Mouse (Mus musculus) limb, embryonic 12.5 days (tissue): ENCODE measurements around the gene Nobox. TPM values are rescaled to one million over a fixed set of nuclear protein-coding genes. Genes with fewer than 3 reads are reported as not detected.
A peak's percentile ranks its signal among the peaks of the same experiment; 100 is the strongest.

ENCODE experiments used
- ATAC-seq: fragments of 200-750 bp; cut with Nextera tagmentation; 2 replicates; pipeline ENCODE4 v1.8.0; 2017; ENCODE audit warnings: low read depth, moderate TSS enrichment; ENCODE audit not compliant: insufficient number of reproducible peaks, insufficient read depth, low FRiP score, low TSS enrichment
- H3K27ac ChIP-seq: fragments of 300-500 bp; sonication (generic); 2 replicates; pipeline ENCODE4 v1.5.1; 2016; ENCODE audit warnings: mild to moderate bottlenecking, moderate library complexity
- H3K27me3 ChIP-seq: fragments of 300-500 bp; sonication (generic); 2 replicates; pipeline ENCODE4 v1.6.1; 2016; ENCODE audit warnings: mild to moderate bottlenecking, moderate library complexity
- H3K36me3 ChIP-seq: fragments of 300-500 bp; sonication (generic); 2 replicates; pipeline ENCODE4 v1.6.1; 2016; ENCODE audit warnings: mild to moderate bottlenecking, moderate library complexity
- H3K4me1 ChIP-seq: fragments of 300-500 bp; sonication (generic); replicated peaks from 2 replicates; pipeline ENCODE4 v1.6.1; 2016
- H3K4me2 ChIP-seq: fragments of 300-500 bp; sonication (generic); 2 replicates; pipeline ENCODE4 v1.6.1; 2016; ENCODE audit warnings: mild to moderate bottlenecking, moderate library complexity
- H3K4me3 ChIP-seq: fragments of 300-500 bp; sonication (generic); replicated peaks from 2 replicates; pipeline ENCODE4 v1.5.1; 2016; ENCODE audit warnings: mild to moderate bottlenecking
- H3K9ac ChIP-seq: fragments of 300-500 bp; sonication (generic); replicated peaks from 2 replicates; pipeline ENCODE4 v1.6.1; 2016; ENCODE audit warnings: mild to moderate bottlenecking, moderate library complexity
- H3K9me3 ChIP-seq: fragments of 300-500 bp; sonication (generic); 2 replicates; pipeline ENCODE4 v1.6.1; 2016; ENCODE audit warnings: mild to moderate bottlenecking, moderate library complexity
- WGBS: fragments of 180-500 bp; shearing (Covaris S2); methylation state at CpG from one replicate; pipeline ENCODE4 v1.1.7; 2016; 5-methylcytosine and 5-hydroxymethylcytosine counted together
- polyA plus RNA-seq: library from polyadenylated mRNA; unstranded; fragments of >200 nt; fragmentation: Nextera tagmentation; extraction: Ambion mirVana; gene quantifications from 2 replicates; pipeline ENCODE4 v1.2.1, GENCODE M21; 2016

The Nobox gene
- polyA plus RNA-seq, 1 experiment from 2014 or later = not detected

DNA sequence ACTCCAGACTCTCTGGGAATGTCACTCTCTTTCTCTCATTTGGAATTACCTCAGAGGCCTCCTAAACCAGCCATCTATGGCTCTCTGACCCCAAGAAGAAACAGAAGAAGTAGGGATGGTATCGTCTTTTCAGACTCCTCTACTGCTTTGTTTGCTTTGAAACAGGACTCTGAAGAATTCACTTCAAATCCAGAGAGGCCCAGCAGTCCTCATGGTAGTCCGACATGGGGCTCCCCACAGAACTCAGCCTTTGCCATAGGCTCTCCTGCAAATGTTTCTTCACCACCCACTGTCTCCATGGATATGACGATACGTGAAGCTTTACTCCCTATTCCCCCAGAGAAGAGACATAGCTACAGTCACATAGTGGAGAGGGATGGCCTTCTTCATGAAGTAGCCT is 35.2 kb downstream of the Nobox start:
- WGBS = 92% methylated on average over 4 of the region's 4 CpGs
- Histone ChIP-seq H3K9ac (no peak overlapping the region), H3K9me3 (no peaks in the 10 kb centered on the region), H3K4me3 (no peak overlapping the region), H3K4me2 (no peak overlapping the region), H3K27ac (no peak overlapping the region), H3K4me1 (no peaks in the 10 kb centered on the region), H3K27me3 (no peaks in the 10 kb centered on the region), H3K36me3 (peaks cover 13% of the 10 kb centered on the region; the same call in 1 of the 2 replicates)
- no peak for ATAC-seq

DNA sequence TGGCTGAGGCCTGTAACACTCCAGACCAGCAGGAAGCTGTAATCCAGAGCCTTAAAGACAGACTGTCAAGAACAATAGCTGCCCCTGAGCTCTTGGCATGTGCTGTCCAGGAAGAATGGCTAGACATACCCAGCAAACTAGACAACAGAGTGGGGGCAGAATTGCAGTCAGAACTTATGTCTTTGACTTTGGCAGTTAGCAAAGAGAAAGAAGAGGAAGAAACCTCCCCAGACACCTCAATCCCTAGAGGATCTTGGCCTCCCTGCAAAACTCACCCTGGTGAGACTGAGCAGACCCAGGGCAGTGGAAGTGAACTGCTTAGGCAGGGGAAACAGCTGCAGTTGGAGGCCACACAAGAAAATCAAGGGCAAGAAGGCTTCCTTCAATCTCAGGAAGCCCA is 36.8 kb downstream of the Nobox start:
- Histone ChIP-seq H3K4me3 (no peak overlapping the region), H3K4me2 (no peak overlapping the region), H3K9ac (no peak overlapping the region), H3K27me3 (no peaks in the 10 kb centered on the region), H3K27ac (no peak overlapping the region), H3K36me3 (peaks cover 13% of the 10 kb centered on the region; the same call in 1 of the 2 replicates), H3K4me1 (no peaks in the 10 kb centered on the region), H3K9me3 (no peaks in the 10 kb centered on the region)
- ATAC-seq = no peak

DNA sequence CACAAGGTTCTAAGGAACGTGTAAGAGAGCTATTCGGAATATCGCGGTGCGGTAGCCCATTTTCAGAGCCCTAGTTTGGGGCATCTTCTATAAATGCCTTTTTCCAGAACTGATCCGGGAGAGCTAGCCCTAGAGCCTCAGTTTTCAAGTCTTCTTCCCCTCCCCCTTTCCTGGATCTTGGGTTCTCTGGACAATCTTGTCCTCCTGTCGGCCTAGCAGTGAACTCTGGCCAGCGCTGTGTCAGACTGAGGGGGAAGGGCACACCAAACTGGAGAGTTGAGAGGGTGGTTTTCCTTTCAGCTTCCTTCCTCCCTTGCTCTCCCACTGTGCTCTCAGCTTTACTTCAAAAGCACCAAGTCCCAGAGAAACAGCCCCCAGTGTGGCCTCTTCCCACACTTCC is 43.0 kb downstream of the Nobox start:
- 1% methylated on average over 8 of the region's 8 CpGs for WGBS
- no peak overlapping the region for H3K27ac ChIP-seq
- peak overlapping the region; percentile 75; the same call in 1 of the 2 replicates for H3K9ac ChIP-seq

DNA sequence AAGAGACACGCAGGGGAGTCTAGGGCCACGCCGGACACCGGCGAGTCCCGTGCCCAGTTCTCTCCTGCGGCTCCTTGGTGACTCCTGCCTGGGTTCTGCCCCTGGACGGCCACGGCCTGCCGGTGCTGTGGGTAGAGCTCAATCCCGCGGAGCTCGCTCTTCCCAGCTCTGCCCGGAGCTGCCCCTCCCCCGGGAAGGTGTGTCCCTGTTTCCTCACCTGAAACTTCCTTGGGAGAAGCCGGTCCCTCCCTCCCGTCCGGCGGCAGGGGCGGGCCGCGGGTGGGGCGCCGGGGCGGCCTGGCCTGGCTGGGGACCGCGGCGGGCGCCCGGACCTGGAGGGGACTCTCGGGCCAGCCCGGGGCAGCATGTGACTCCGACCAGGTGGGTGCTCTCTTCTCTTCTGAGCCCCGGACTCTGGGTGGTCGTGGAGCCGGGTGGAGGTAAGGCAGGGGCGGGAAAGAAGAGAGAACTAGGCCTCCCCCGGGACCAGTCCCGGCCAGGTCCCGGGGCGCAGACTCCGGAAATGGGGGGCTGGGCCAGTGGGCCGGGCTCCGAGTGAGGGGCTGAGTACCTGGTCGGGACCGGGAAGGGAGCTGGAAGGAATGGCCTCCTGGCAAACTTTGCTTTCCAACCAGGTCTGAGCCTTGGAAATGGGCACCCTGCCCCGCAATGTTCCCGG is 43.9 kb downstream of the Nobox start, which contains the start of gene Arhgef5:
TSS of gene Arhgef5 (plus strand) at position 220 of the 679 bp plus-strand sequence.
- Histone ChIP-seq H3K9ac (peak within 1 kb of the TSS; percentile 75), H3K4me1 (0 out of 2 replicates have a peak, but pooled peaks cover 7% of the 10 kb centered on the region), H3K9me3 (no peaks in the 10 kb centered on the region), H3K27me3 (0 out of 2 replicates have a peak, but pooled peaks cover 12% of the 10 kb centered on the region), H3K27ac (no peak within 1 kb of the TSS), H3K36me3 (no peaks in the 10 kb centered on the region), H3K4me3 (peak within 1 kb of the TSS; percentile 61), H3K4me2 (peak within 1 kb of the TSS; percentile 83)
- under 1% methylated on average over 47 of the region's 48 CpGs for WGBS
- peak; percentile 85 for ATAC-seq

More for the DNA sequence above, 43.0 kb downstream of the Nobox start:
- peak; percentile 45; the same call in 1 of the 2 replicates for ATAC-seq
- Histone ChIP-seq H3K36me3 (no peaks in the 10 kb centered on the region), H3K4me3 (peak overlapping the region; percentile 61), H3K4me1 (0 out of 2 replicates have a peak, but pooled peaks cover 7% of the 10 kb centered on the region), H3K9me3 (no peaks in the 10 kb centered on the region), H3K4me2 (peak overlapping the region; percentile 83), H3K27me3 (0 out of 2 replicates have a peak, but pooled peaks cover 12% of the 10 kb centered on the region)

DNA sequence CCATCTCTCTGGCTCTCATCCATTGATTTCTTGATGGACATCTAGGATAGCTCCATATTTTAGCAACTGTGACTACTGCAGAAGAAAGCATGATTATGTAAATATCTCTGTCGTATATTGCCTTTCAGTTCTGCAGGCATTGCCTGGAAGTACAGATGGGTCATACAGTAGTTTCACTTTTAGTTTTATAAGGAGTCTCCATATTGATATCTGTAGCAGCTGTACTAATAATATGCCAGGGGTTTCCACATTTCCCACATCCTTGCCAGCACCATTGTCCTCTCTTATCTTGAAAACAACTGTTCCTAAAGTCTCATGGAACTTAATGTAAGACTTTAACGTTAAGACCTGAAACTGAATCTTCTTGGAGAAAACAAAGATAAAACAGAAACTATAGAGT is 48.6 kb downstream of the Nobox start:
- Histone ChIP-seq H3K27me3 (0 out of 2 replicates have a peak, but pooled peaks cover 7% of the 10 kb centered on the region), H3K36me3 (no peaks in the 10 kb centered on the region), H3K4me3 (no peak overlapping the region), H3K9ac (no peak overlapping the region), H3K4me1 (no peaks in the 10 kb centered on the region), H3K27ac (no peak overlapping the region), H3K4me2 (no peak overlapping the region), H3K9me3 (no peaks in the 10 kb centered on the region)
- no peak for ATAC-seq
- WGBS = 67% methylated on average over 2 of the region's 2 CpGs

DNA sequence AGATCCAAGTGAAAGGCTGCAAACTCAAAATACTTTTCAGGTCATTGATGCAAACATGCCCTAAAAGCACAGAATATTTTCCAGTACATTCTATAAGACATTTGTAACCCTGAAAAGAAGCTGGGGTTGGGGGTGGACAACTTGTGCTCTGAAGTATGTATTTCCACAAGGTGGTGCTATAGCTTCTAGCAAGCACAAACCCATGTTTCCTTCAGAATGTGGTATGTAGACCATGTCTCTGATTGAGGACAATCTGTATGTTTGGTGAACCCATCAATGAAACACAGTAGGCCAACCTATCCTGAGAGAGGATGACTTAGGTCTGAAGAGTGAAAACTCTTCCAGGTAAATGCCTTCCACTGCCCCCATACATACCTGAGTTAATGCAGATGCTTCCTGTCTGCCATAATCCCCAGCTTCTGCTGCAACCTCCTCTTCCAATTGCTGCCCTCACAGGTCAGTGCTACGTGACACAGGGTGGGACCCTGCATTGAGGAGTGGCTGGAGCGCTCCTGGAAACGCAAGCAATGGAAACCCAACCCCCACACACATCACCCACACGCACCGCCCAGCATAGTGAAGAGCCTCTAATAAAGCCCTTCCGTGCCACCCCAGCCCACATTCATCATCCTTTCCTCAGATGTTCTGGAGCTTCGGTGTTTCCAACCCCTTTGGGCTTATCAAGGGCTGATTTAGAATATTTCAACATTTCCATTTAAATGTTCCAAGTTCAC is 55.0 kb downstream of the Nobox start:
- no peaks in the 10 kb centered on the region for H3K4me1 ChIP-seq
- WGBS = 65% methylated on average over 7 of the region's 7 CpGs
- no peak overlapping the region for H3K27ac ChIP-seq
- no peaks in the 10 kb centered on the region for H3K9me3 ChIP-seq
- no peak overlapping the region for H3K4me3 ChIP-seq
- no peaks in the 10 kb centered on the region for H3K27me3 ChIP-seq
- H3K9ac ChIP-seq = no peak overlapping the region
- no peaks in the 10 kb centered on the region for H3K36me3 ChIP-seq
- no peak; the same call in 1 of the 2 replicates for ATAC-seq
- H3K4me2 ChIP-seq = no peak overlapping the region

Other genes starting within 250 kb of the Nobox start
- not detected in 2 replicates for gene Olfr441, start 203.2 kb downstream of the Nobox start, polyA plus RNA-seq
- gene Olfr237-ps1, start 163.0 kb downstream of the Nobox start, polyA plus RNA-seq = not detected in 2 replicates
- gene Olfr437, start 146.3 kb downstream of the Nobox start, polyA plus RNA-seq = not detected in 2 replicates
- not detected in 2 replicates for gene Olfr13, start 137.4 kb downstream of the Nobox start, polyA plus RNA-seq
- gene Olfr435, start 112.4 kb downstream of the Nobox start, polyA plus RNA-seq = not detected in 2 replicates
- not detected in 2 replicates for gene Olfr434, start 96.5 kb downstream of the Nobox start, polyA plus RNA-seq
- not detected in 2 replicates for gene Olfr47, start 78.0 kb downstream of the Nobox start, polyA plus RNA-seq
- gene Arhgef5, start 44.0 kb downstream of the Nobox start, polyA plus RNA-seq = 7.4 and 8.7 TPM in 2 replicates